Mouse (Mus musculus) ES-Bruce4 (cell line): ENCODE measurements at regions not wholly inside any gene's neighbourhood (a gene's known extent, or its start where the extent isn't known, plus 50 kb on each side); places are given as distances from the start of the nearest gene placed in this dataset.

Experiments used
- CTCF ChIP-seq: IDR thresholded peaks from one replicate; pipeline ENCODE4 v1.8.1; 2011; ENCODE audit warnings: low read depth, low read length
- POLR2A ChIP-seq: IDR thresholded peaks from one replicate; pipeline ENCODE4 v1.8.1; 2011; ENCODE audit warnings: low read length; ENCODE audit not compliant: insufficient read depth

DNA sequence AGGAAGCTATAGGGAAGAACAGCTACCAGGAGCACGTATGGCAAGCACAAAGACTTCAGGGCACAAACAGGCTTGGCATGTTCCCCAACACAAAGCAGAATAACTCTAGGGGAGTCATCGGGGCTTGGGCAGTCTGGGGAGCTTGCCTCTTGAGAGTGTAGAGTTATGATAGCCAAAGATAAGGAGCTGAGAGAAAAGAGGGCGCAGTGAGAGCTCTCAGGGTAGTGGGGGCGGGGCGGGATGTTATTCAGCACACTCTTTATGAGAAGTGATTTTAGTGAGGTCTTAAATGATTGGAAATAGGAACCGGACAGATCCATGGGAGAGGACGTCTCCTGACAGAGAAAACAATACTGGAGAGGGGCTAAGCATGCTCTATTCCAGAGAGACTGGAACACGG lies 466.4 kb upstream of the Smim15 start:
- TF ChIP-seq CTCF (no peak), POLR2A (no peak)
